Mouse (Mus musculus) T-cell, adult 2 months (primary cell): Measurements from ENCODE around the gene Umad1.

Source experiments
- DNase-seq: peaks from one replicate; pipeline ENCODE4 v3.0.0; 2022; ENCODE audit warnings: low spot score

Umad1 gene

GRCm38 (mm10) chr6:8479176-8479575 is 220.1 kb downstream of the Umad1 start:
- DNase-seq: no peak

- DNase-seq: no peak
These were observed 225.6 kb downstream of the Umad1 start for GRCm38 (mm10) chr6:8484437-8485275.

GRCm38 (mm10) chr6:8485414-8486175 is 226.5 kb downstream of the Umad1 start:
- peak; percentile 86 for DNase-seq

- DNase-seq: no peak
These were observed 227.4 kb downstream of the Umad1 start for GRCm38 (mm10) chr6:8486391-8487043.

- DNase-seq: no peak
These were observed 228.2 kb downstream of the Umad1 start for GRCm38 (mm10) chr6:8487044-8487853.

- DNase-seq: no peak
These were observed 229.2 kb downstream of the Umad1 start for GRCm38 (mm10) chr6:8488249-8488648.

- DNase-seq: no peak
These were observed 230.2 kb downstream of the Umad1 start for GRCm38 (mm10) chr6:8489266-8489665.

GRCm38 (mm10) chr6:8489938-8490585 is 231.0 kb downstream of the Umad1 start:
- no peak for DNase-seq

GRCm38 (mm10) chr6:8492248-8492647 is 233.2 kb downstream of the Umad1 start:
- DNase-seq: no peak

GRCm38 (mm10) chr6:8495109-8495826 is 236.2 kb downstream of the Umad1 start:
- DNase-seq: no peak

- no peak for DNase-seq
These were observed 236.7 kb downstream of the Umad1 start for GRCm38 (mm10) chr6:8495827-8496222.

- DNase-seq: no peak
These were observed 238.3 kb downstream of the Umad1 start for GRCm38 (mm10) chr6:8497234-8497867.

GRCm38 (mm10) chr6:8497868-8498257 is 238.8 kb downstream of the Umad1 start:
- DNase-seq: no peak

- no peak for DNase-seq
These were observed 239.9 kb downstream of the Umad1 start for GRCm38 (mm10) chr6:8498961-8499360.

GRCm38 (mm10) chr6:8503953-8504352 is 244.9 kb downstream of the Umad1 start:
- no peak for DNase-seq

- peak; percentile 83 for DNase-seq
These were observed 245.6 kb downstream of the Umad1 start for GRCm38 (mm10) chr6:8504521-8505228.

GRCm38 (mm10) chr6:8506631-8507030 is 247.5 kb downstream of the Umad1 start:
- no peak for DNase-seq
